Mouse (Mus musculus): ENCODE results near the gene Notch4.
"Not testable (repeated sequence)": the region's sequence is repeated elsewhere in the genome, so short reads cannot be mapped to it uniquely, and the experiment has no call there.

Gene Notch4

DNA sequence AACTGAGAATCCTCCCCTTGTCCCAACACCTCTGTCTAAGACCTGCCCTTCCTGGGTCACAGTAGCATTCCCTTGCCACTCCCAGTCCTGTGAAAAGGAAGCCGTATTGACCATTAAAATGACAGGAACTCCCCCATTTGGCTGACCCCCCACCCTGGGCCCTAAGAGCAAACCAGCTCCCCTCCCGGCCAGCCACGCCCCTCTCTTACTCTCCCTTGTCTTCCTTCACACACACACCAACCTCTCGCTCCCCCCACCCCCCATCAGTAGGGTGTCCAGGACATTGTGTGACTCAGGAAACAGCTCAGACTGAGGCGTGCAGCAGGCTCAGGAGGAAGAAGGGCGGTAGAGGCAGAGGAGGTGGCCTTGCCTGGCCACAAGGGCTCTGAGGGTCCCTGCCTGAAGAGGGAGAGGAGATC is at the start of gene Notch4:
Notch4 (plus strand) TSS at position 266 of the 419 bp plus-strand sequence.
- DNase-seq (ENCODE audit: low read depth, low spot score), result no peak

DNA sequence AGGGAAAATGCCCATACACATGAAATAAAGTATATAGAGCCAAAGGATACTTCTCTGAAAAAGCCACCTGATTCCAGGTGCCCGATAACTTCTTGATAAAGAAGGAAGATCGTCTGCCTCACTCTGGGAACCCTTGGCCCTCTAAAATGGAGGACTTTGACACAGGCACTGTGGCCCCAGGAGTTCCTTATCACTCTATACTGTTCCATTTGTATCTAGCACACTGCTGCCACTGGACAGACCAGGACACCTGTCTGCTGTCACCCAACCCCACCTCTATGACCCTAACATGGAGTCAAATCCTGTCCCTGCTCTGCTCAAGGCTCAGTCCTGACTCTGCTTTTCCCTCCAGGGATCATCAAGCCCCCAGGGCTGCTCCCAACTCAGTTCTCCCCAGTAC is 47.6 kb upstream of the Notch4 start:
- no peak for DNase-seq (ENCODE audit: low read depth, low spot score)

DNA sequence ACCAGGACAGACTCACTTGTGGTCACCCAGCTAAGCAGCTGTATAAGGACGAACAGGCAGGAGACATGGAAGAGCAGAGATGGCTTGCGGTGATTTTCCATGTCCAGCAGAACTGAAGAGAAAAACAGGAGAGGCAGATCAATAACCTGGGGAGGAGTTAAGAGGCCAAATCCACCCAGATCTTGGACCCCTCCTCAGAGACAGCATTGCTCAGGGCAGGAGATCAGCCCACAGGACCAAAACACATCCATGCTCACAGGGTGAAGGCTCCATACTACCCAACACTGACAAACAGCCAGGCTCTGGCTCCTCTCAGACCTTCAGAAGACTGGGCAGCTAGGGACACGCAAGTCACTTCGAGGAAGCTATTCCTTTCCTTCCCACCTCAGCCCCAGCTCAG is 46.8 kb upstream of the Notch4 start, which contains the start of gene Btnl6:
Btnl6 (minus strand) TSS at position 101 of the 400 bp plus-strand sequence.
- no peak for DNase-seq (ENCODE audit: low read depth, low spot score)

DNA sequence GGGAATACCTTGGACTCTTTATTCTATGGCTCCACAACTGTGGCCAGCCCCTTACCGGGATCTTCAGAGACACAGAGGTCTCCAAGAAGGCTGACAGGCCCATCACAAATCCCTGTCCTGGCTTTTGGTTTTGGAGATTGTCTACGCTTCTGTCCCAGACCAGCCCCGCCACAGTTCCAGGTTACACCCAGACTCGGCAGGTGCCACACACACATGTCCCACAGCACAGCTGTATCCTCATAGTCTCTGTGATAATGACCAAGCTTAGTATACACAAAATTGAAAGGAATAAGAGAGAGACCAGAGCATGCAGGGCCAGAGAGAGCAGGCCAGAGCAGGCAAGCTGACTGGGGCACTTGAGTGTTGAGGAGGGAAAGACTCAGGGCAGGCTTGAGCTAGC is 46.3 kb upstream of the Notch4 start:
- DNase-seq (ENCODE audit: low read depth, low spot score), result no peak

DNA sequence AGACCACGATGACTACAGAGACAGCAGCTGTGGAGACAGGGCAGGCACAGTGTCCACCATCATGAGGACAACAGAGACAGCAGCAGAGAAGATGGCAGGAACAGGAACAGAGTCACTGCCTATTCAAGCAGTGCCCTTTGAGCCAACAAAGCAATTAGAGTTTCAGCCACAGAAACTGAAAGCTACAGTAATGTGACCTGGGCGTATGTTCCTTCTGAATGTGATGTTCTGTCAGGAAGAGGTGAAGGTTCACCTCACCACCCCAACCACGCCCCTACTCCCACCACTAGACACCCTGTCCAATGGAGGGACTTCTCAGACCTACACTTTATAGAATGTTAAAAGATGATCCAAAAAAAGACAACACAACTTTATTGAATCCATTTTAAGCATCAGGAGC is 45.5 kb upstream of the Notch4 start:
- not testable (repeated sequence) for DNase-seq (ENCODE audit: low read depth, low spot score)

DNA sequence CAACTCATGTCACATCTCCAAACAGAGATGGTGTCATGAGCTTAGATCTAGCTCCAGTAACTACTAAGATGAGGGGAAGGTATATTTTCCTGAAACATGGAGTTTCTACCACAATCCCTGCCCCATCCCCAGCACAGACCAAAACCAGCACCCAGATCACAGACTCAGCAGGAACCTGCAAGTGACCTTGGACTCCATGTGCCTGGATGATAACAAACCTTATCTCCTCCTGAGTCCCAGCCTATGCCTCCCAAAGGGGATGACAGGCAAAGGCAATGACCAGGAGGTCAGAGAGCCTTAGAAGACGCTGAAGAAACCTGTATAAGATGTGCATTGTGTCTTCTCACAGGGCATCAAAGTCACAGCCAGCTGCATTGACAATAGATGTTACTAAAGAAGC is 45.1 kb upstream of the Notch4 start:
- no peak for DNase-seq (ENCODE audit: low read depth, low spot score)

DNA sequence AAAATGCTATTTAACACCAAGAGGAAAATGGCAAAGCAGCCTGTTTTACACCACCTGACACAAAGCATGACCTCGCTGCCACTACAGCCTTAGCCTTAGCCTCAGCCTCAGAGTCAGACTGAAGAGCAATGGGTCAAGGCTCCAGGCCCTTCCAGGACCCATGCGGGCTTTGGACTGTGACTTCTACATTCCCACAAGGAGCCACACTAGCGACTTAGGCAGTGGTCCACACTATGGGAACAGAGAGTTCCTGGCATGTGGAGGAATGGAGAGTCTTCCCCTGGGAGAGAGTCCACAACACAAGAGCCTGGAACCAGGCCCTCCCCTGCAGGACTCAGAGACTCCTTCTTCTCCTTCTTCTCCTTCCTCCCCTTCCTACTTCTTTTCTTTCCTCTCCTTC is 31.4 kb upstream of the Notch4 start:
- no peak for DNase-seq (ENCODE audit: low read depth, low spot score)

DNA sequence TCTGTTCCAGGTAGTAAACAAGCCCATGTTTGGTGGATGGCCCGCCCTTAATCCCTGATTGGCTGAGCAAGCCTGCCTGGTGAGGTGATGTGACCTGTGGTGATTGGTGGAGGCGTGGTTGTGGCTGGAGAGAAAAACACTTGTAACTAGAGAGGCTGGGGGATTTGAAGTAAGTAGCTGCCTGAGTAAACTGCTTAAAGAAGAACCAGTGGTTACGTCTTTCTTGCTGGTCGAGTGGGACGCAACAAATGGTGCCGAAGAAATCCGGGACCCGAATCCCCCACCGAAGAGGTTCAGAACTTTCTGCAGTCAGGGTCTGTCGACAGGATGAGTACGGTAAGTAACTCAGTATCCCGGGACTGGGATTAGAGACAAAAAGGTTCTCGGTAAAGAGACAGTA is 20.5 kb upstream of the Notch4 start:
- DNase-seq (ENCODE audit: low read depth, low spot score), result not testable (repeated sequence)

DNA sequence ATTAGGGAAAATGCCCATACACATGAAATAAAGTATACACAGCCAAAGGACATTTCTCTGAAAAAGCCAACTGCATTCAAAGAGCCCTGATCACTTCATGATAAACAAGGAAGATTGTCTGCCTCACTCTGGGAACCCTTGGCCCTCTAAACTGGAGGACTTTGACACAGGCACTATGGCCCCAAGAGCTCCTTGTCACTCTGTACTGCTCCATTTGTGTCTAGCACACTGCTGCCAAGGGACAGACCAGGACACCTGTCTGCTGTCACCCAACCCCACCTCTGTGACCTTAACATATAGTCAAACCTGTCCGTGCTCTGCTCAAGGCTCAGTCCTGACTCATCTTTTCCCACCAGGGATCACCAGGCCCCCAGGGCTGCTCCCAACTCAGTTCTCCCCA is 17.3 kb upstream of the Notch4 start:
- DNase-seq (ENCODE audit: low read depth, low spot score), result no peak

DNA sequence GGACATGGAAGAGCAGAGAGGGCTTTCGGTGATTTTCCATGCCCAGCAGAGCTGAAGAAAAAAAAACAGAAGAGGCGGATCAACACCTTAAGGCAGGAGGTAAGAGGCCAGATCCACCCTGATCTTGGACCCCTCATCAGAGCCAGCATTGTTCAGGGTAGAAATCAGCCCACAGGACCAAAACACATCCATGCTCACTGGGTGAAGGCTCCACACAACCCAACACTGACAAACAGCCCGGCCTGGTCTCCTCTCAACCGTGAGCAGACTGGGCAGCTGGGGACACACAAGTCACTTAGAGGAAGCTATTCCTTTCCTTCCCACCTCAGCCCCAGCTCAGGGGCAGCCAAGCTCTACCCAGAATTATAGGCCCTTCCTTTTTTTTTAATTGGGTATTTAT is 16.5 kb upstream of the Notch4 start:
- DNase-seq (ENCODE audit: low read depth, low spot score), result no peak

DNA sequence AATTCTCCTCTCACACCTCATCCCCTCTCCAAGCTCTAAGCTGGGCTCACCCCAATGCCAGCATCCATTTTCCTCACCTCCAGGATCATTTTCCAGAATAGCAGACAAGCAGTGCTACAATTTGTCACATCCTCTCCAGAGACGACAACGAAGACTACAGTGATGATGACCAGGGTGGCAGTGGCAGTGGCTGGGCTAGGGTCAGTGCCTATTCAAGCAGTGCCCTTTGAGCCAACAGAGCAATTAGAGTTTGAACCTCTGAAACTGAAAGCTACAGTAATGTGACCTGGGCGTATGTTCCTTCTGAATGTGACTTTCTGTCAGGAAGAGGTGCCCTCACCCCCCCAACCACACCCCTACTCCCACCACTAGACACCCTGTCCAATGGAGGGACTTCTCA is 14.9 kb upstream of the Notch4 start:
- DNase-seq (ENCODE audit: low read depth, low spot score), result no peak

DNA sequence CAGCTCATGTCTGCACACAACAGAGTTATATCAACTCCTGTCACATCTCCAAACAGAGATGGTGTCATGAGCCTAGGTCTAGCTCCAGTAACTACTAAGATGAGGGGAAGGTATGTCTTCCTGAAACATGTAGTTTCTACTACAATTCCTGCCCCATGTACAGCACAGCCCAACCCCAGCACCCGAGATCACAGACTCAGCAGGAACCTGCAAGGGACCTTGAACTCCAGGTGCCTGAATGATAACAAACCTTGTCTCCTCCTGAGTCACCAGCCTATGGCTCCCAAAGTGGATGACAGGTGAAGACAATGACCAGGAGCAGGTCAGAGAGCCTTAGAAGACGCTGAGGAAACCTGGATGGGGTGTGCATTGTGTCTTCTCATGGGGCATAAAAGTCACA is 14.2 kb upstream of the Notch4 start:
- no peak for DNase-seq (ENCODE audit: low read depth, low spot score)

DNA sequence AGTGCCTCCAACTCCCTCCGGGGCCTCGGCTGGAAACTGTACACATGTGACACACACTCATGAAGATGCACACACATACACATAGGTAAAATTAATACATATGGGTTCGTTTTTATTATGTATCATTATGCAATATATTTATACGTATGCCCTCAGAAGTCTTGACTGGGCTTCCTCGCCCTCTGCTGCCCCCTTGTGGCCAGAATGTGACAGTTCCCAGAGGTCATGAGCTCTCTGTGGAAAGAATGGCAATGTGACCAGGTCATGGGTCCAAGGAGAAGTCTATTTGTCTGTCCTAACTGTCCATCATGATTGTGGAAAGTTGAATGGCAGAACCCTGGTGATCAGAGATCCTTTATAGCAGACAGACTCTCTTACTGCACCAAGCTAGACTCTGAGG is 8.6 kb upstream of the Notch4 start:
- peak; percentile 59 for DNase-seq (ENCODE audit: low read depth, low spot score)

DNA sequence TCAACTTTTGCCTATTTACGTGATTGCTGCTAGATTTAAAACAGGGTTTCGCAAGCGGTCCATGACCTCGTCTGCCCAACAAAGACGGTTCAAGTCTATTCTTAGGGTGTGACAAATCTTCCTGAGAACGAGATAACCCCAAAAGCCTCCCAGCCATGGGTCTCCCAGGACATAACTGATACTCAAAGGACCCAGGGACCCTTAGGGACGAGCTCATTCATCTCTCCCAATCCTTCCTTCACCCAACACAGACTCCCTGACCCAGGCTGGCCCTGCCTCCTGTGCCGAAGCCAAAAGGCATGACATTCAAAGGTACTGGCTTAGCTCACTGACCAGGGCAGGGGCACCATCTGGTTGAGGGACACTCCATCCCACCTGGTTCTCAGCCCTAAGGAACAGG is 7.7 kb upstream of the Notch4 start:
- no peak for DNase-seq (ENCODE audit: low read depth, low spot score)

DNA sequence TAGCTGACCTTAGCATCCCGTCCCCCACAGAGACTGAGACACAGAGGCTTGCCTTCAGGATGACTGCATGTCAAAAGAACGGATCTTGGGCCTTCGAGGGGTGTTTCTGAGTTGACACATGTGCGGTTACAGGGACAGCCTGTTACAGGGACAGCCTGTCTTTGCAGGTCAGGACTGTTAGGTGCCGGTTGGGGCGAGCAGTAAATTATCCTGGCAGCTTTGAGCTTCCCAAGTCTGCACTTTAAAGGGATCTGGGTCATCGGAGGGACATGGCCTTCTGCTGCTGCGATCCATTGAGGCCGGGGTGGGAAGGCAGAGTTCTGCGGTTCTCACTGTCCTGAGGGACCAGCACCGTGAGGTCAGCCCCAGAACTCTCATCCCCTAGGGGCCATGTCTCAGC is 6.7 kb upstream of the Notch4 start:
- DNase-seq (ENCODE audit: low read depth, low spot score), result no peak

DNA sequence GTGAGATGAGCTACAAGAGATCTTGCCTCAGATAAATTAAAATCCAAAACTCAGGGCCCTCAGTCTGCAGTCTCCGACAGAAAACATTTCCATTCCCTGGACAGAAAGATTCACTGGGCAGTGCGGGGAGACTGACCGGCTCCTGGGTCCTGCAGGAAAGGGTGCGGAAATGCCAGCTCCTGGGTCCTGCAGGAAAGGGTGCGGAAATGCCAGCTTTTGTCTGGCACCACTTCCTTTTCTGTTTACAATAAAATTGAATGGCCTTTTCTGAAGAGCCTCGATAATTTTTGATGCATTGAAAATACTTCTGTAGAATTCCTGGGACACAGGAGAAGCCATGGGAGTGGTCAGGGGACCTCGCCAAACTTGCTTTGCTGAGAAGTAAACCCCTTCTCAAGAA is 5.0 kb upstream of the Notch4 start:
- no peak for DNase-seq (ENCODE audit: low read depth, low spot score)

DNA sequence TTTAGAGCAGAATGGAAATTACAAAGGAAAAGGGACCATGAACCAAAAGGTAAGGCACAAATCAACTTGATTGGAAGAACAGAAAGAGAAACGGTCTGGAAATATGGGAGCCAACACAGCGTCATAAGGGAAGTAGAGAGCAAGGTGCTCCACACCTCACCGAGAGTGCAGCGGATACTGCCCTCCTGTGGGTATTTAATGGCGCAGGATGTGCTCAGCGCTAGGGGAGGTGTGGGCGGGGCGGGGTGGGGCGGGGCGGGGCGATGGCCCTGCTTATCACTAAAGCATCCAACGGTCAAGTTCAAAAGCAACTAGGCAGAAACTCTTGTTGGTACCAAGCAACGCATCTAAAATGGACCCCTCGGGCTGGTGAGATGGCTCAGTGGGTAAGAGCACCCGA is 4.2 kb upstream of the Notch4 start:
- no peak for DNase-seq (ENCODE audit: low read depth, low spot score)

DNA sequence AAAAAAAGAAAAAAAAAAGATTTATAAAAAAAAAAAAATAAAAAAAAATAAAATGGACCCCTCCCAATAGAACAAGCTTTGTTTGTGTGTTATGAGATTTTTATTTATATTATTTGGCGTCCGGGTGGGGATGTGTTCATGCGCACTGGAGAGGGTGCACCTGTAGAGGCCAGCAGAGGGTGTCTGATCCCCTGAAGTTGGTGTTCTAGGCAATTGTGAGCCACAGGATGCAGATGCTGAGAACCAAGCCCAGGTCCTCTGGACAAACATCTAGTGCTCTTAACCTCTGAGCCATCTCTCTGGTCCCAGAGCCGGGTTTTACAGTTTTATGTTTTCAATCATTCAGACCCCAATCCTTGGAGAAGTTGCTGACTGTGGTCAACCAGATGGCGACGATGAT is 3.6 kb upstream of the Notch4 start:
- no peak for DNase-seq (ENCODE audit: low read depth, low spot score)

DNA sequence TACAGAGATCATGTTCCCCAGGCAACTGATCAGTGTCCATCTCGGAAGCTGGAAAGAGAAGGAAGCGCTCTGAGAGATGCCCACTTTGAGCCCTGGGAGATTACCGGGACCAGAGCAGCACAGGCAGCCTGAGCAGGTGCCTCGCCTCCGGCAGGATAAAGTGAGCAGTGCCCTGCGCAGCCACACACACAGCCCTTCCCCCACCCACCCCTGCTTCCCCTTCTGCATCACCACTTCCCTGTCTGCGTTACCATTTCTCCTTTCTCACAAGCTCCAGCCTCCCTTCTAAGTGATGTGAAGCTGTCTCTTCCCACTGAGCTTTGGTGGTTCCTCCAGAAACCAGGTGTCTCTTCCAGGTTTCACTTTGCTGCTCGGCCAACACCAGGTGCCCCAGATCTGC is 2.9 kb upstream of the Notch4 start:
- DNase-seq (ENCODE audit: low read depth, low spot score), result no peak

DNA sequence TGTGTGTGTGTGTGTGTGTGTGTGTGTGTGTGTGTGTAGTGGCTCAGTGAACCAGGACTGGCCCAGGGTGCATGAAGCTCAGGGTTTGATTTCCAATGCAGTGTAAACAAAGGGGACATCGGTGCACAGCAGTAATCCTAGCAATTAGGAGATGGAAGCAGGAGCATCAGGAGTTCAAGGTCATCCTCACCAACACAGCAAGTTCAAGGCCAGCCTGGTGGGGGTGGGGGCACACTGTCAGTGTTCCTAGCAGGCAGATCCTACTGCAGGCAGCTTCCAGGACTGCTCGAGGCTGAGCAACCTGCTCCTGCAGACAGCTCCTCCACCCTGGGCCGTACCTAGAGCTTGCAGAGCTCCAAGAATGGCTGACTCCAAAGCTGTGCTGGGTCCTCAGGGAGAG is 1.5 kb upstream of the Notch4 start:
- no peak for DNase-seq (ENCODE audit: low read depth, low spot score)

DNA sequence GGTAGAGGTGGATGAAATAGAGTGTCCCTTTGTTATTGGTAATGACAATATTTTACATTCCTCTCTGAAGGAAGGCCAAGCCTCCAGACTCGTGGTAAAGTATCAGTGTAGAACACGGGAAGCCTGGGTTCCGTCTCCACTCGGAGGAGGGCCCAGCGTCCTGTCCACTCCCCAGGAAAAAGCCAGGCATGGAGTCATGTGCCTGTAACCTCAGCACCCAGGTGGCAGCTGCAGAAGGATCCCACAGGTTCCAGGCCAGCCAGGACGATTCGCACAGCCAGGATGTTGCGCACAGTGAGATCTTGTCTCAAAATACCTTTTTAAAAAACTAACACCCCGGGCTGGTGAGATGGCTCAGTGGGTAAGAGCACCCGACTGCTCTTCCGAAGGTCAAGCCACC is 714 bp upstream of the Notch4 start:
- no peak for DNase-seq (ENCODE audit: low read depth, low spot score)

DNA sequence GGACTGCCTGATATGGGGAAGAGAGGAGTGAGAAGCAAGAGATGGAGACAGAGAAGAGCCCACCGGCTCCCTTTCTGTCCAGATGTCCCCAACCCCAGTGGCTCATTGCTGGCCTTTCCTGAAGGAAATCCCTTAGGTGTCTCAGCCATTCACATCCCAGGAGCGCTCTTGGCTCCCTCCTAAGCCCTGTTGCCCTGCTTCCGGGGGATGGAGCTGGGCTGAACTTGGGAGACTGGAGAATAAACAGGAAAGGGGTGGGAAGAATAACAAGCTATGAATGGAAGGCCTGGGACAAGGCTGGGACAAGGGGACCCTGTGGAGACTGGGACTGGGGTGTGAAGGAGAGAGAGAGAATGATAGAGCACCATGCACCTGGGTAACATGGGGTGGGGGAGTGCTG is 728 bp downstream of the Notch4 start:
- no peak for DNase-seq (ENCODE audit: low read depth, low spot score)

DNA sequence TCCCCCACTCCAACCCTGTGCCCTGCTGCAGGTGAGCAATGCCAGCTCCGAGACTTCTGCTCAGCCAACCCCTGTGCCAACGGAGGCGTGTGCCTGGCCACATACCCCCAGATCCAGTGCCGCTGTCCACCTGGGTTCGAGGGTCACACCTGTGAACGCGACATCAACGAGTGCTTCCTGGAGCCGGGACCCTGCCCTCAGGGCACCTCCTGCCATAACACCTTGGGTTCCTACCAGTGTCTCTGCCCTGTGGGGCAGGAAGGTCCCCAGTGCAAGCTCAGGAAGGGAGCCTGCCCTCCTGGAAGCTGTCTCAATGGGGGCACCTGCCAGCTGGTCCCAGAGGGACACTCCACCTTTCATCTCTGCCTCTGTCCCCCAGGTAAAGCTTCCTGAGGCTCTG is 3.2 kb downstream of the Notch4 start:
- DNase-seq (ENCODE audit: low read depth, low spot score), result no peak

DNA sequence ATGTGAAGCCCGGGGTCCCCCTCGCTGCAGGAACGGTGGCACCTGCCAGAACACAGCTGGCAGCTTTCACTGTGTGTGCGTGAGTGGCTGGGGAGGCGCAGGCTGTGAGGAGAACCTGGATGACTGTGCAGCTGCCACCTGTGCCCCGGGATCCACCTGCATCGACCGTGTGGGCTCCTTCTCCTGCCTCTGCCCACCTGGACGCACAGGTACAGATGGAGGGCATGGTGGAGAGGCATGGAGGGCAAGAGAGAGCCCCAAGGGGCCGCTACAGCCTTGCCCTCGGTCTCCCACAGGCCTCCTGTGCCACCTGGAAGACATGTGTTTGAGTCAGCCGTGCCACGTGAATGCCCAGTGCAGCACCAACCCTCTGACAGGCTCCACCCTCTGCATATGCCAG is 4.4 kb downstream of the Notch4 start:
- DNase-seq (ENCODE audit: low read depth, low spot score), result no peak

DNA sequence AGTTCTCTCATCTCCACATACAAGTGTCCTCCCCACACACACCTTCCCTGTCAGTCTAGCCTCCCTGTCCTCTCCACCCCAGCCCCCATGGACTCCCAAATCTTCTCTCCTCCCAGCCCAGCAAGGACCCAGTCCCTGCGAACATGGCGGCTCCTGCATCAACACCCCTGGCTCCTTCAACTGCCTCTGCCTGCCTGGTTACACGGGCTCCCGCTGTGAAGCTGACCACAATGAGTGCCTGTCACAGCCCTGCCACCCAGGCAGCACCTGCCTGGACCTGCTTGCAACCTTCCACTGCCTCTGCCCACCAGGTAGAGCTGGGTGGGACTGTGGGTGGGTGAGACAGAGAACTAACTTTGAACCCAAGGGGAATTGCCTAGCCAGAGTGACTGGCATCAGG is 5.9 kb downstream of the Notch4 start:
- no peak for DNase-seq (ENCODE audit: low read depth, low spot score)
